Mouse (Mus musculus) liver, embryonic 14.5 days (tissue): ENCODE measurements at regions not wholly inside any gene's neighbourhood (a gene's known extent, or its start where the extent isn't known, plus 50 kb on each side); places are given as distances from the start of the nearest gene placed in this dataset.

Source experiments
- CTCF ChIP-seq: IDR thresholded peaks from 2 replicates; pipeline ENCODE4 v1.5.1; 2016; ENCODE audit warnings: antibody characterized with exemption, low read depth, control low read depth
- EP300 ChIP-seq: IDR thresholded peaks from 2 replicates; pipeline ENCODE4 v1.6.1; 2016; ENCODE audit warnings: antibody characterized with exemption, low read depth

- TF ChIP-seq CTCF (no peak), EP300 (no peak)
Measured at GRCm38 (mm10) chr1:169156875-169157274, 374.4 kb downstream of the Nuf2 start.
